Mouse (Mus musculus) cerebellum, adult 9-11 months (tissue): ENCODE measurements around the gene Ppp1r9a.

Experiments
- DNase-seq: peaks from one replicate; pipeline ENCODE4 v3.0.0; 2022

The Ppp1r9a gene

DNA sequence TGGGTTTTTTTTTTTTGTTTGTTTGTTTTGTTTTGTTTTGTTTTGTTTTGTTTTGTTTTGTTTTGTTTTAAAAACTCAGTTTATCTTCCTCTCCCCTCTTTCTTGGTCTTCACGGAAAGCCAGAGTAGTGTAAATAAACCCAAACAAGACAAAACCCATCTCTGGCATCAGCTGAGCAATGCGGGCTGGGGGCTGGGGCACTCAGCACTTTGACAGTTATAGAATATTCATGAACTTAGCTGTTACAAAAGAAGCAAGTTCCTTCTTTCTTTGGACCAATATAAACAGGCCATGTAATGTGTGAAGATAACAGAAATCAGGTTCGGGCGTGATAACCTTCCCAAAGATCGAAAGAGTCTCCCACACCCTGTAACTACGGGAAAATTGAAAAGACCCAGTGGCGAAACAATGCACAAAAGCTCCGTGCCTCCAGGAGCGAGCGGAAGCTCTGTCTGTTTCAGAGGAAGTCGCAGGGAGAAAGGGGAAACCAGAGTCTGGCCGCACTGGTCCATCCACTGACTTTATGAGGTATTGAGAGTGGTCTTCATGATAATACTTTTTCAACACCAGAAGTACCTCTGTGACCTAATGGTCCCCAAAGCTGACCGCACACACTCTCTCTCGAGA lies 264.4 kb downstream of the Ppp1r9a start:
- DNase-seq, result no peak

- DNase-seq, result no peak
Measured at GRCm38 (mm10) chr6:5168158-5168557, 265.4 kb downstream of the Ppp1r9a start.

GRCm38 (mm10) chr6:5171418-5171817 lies 268.7 kb downstream of the Ppp1r9a start:
- DNase-seq, result no peak

GRCm38 (mm10) chr6:5172571-5172970 lies 269.9 kb downstream of the Ppp1r9a start:
- DNase-seq, result no peak

DNA sequence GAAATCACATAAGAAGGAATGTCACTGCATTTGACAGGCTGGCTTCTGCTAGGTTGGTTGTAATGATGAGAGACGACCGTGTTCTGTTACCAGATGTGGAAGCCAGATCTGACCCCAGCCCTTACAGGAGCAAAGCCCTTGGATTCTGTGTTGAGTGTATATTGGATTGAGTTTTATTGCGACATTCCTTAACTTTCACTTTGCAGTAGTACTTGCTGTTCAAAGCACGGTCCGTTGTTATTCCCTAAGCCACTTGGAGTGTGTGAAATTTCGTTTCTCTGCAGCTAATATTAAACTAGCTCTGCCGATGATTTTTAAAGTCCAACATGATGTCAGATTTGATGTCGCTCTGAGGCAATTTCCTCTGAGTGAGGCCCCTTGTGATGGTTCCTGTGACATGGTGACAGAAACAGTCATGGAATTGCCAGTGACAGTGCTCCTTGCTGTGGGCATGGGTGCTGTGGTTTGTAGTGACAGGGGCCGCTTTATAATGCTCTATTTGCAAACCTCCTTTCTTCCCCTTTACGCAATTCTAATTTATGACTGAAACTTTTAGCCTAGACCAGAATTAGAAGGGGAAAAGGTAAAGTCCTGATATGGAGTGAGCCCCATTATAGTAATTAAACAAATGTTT lies 271.6 kb downstream of the Ppp1r9a start:
- DNase-seq, result no peak

GRCm38 (mm10) chr6:5177967-5178891 lies 275.5 kb downstream of the Ppp1r9a start:
- DNase-seq, result no peak

- DNase-seq, result no peak
Measured at GRCm38 (mm10) chr6:5179189-5179588, 276.5 kb downstream of the Ppp1r9a start.

DNA sequence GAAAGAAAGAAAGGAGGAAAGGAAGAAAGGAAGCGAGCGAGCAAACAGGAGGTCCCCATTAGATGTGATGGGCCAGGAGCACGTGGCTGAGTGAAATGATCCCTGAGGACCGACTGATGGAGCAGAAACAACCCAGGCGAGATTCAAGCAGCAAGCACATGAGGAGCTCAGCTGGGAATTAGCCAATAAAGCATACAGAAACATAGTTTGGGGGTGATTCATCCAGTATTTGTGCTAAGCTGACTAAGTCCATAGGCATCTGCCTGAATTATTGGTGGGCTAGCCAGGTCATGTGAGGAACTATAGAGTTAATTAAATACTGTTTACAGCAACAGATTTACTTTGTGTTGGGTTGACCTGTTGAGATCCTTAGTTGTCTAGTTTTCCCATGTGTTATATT lies 277.9 kb downstream of the Ppp1r9a start:
- no peak for DNase-seq

GRCm38 (mm10) chr6:5186229-5186950 lies 283.7 kb downstream of the Ppp1r9a start:
- no peak for DNase-seq

DNA sequence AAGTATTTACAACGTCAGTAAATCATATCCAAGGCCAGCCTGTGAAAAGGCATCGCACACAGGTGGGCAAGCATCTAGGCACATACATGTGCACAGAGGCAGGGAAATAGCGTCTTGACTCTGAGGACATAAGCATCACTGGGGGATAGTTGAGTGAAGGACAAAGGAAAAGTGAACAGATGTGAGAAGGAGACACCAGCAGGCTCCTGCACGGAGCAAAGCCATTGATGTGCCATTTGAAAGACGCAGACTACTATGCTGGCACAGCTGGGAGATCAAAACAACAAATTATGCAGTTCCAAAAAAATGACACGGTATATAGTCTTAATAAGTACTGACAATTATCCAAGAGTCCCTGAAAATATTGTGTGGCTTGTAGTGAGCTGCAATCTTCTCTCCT lies 284.9 kb downstream of the Ppp1r9a start:
- DNase-seq, result no peak

- no peak for DNase-seq
Measured at GRCm38 (mm10) chr6:5188036-5188435, 285.3 kb downstream of the Ppp1r9a start.

DNA sequence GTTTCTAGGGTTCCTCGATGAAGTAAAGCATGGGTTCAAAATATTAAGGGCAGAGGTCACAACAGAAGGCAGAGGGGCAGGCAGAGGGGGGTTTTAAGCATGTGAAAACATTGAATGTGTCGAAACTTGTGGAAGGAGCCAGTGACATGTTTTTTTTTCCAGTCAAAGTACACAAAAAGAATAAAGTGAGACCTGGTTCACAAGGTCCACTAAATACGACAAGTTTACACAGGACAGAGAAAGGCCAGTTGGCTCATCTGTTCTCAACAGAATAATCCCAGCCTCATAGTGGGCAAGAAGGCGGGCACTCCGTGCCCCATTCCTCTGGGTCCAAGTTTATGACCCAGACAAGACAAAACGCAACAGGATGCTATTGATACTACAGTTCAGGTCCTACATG lies 286.2 kb downstream of the Ppp1r9a start:
- DNase-seq, result no peak

- no peak for DNase-seq
Measured at GRCm38 (mm10) chr6:5189507-5189906, 286.8 kb downstream of the Ppp1r9a start.

GRCm38 (mm10) chr6:5190761-5191160 lies 288.0 kb downstream of the Ppp1r9a start:
- DNase-seq, result no peak

DNA sequence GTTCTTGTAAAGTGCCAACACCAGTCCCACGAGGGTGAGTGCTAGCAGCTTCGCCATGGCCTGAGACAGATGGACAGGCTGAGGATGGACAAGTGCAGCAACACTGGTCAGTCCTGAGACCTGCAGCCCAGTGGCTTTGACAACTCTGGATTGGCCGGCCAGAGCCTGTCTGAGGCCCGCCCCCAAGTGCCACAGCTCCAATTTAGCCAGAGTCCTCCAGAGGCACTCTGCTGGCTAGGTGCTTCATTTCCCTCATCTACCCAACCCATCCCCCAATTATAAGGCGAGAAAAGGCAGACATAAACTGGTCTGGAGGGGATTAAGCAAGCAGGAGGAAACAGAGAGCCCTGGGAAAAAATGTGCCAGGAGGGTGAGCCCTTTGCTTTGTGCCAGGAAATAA lies 291.0 kb downstream of the Ppp1r9a start, which contains the start of gene Pon1:
Gene Pon1, minus strand, starts transcription at position 254 of the 400 bp plus-strand sequence.
- DNase-seq, result no peak

DNA sequence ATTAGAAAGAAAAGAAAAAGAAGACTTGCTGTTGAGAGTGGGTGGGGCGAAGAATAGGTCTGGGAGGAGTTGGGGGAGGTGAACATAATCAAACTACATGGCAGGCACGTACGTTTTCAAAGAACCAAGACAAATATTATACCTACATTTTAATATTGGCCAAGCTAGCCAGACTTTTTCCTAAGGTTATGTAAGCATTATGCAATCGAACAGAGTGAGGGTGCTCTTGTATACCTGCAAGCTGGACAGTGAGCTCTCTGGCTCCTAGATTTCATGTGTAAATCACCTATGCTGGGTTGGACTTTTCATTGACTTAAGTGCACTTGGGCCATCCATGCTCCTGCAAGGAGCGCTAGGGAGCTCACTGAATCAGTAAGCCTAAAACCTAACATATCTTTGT lies 295.9 kb downstream of the Ppp1r9a start:
- DNase-seq, result no peak

DNA sequence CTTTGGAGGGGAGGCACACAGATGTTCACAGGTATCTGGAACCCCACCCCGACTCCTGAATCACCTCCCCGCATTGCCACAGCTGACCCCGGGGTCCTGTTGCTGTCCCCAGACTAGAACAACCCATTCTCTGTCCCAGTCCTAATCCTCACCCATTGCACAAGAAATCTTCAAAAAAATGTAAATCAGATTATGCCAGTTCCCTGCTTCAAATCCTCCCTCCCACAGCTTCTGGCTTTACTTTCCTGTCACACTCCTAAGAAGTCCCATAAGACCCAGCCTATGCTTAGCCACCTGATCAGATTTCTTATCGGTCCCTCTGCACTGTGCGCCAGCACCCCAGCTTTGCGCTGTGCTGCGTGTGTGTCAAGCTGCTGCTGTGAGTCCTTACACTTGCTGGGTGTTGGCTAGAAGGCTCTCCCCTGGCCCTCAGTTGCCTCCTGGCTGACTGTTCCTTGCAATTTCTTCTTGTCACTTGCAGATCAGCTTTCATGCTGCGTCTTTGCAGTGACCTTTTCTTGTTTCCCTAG lies 296.7 kb downstream of the Ppp1r9a start:
- DNase-seq, result no peak

GRCm38 (mm10) chr6:5199916-5200315 lies 297.2 kb downstream of the Ppp1r9a start:
- no peak for DNase-seq

- DNase-seq, result no peak
Measured at GRCm38 (mm10) chr6:5207817-5208216, 305.1 kb downstream of the Ppp1r9a start.
